In the genomic region with DNA sequence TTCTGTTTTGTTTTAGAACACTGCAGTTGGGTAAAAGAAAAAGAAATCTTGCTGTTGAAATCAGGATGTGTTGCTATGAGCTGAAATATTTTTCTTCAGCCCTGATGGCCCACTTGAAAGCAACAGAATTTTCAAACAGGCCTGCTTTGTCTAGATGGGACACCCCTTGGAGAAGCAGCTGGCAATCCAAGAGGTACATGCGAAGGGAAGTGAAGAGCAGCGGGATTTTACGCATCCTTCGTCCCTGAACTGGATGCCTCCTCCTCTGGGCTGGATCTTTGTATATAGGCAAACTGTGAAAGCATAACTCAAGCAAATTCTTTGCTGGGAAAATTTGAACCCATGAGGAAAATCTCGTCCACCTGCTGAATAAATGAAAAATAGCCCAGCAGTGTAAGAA, we compare ENCODE assay signal across 11 mouse cellular contexts.
DNase-seq lines count a peak whose midpoint lies in the region; ATAC-seq and TF ChIP-seq lines count a peak whose summit lies in the region.
"Had no signal": no experiment of that assay in that cellular context is flagged by ENCODE, and none has a peak within 500 bp of the region (broad histone marks: within the 10 kb centered on the region; RNA-seq: fewer than 3 reads in every experiment).

No protein-coding gene starts in this region.

- H3K4me1 ChIP-seq in lung, embryonic 16.5 days (replicated peaks; ENCODE audit: control insufficient read depth, insufficient read depth, low read length), result peaks cover 33% of the 10 kb centered on the region
- H3K4me1 ChIP-seq in intestine, embryonic 16.5 days (ENCODE audit: control insufficient read depth, insufficient read depth, low read length), result peaks cover 26% of the 10 kb centered on the region
- peaks cover 6% of the 10 kb centered on the region; the same call in 1 of the 2 replicates for H3K4me1 ChIP-seq in stomach, postnatal 0 days (replicated peaks; ENCODE audit: control insufficient read depth, insufficient read depth)
- H3K4me1 ChIP-seq: limb, embryonic 15.5 days had no signal

- H3K4me2 ChIP-seq in lung, embryonic 16.5 days (ENCODE audit: low read depth, low read length), result peak overlapping the region; percentile 31; the same call in 1 of the 2 replicates
- no peak overlapping the region for H3K4me2 ChIP-seq in intestine, embryonic 16.5 days (ENCODE audit: low read depth, low read length)
- no peak overlapping the region for H3K4me2 ChIP-seq in stomach, postnatal 0 days (replicated peaks; ENCODE audit: low read depth)
- H3K4me2 ChIP-seq: limb, embryonic 15.5 days; midbrain, embryonic 12.5 days had no signal

- TF ChIP-seq CTCF in stomach, postnatal 0 days (IDR thresholded peaks at IDR 0.05; ENCODE audit: low read depth), result no peak

- H3K9ac ChIP-seq in lung, embryonic 16.5 days (ENCODE audit: low read length), result no peak overlapping the region
- no peak overlapping the region for H3K9ac ChIP-seq in intestine, embryonic 16.5 days (ENCODE audit: low read depth, low read length)
- H3K9ac ChIP-seq in stomach, postnatal 0 days (ENCODE audit: low read length), result no peak overlapping the region
- H3K9ac ChIP-seq: limb, embryonic 15.5 days; midbrain, embryonic 12.5 days had no signal

- no peak overlapping the region for H3K4me3 ChIP-seq in lung, embryonic 16.5 days (ENCODE audit: low read length)
- no peak overlapping the region for H3K4me3 ChIP-seq in intestine, embryonic 16.5 days (ENCODE audit: low read length)
- no peak overlapping the region for H3K4me3 ChIP-seq in stomach, postnatal 0 days (ENCODE audit: low read depth, low read length)
- H3K4me3 ChIP-seq: limb, embryonic 15.5 days; midbrain, embryonic 12.5 days had no signal

- DNase-seq in embryo, embryonic 10 days (ENCODE audit: low spot score), result peak; percentile 24
- DNase-seq in embryo, embryonic 9.5 days (ENCODE audit: extremely low spot score), result no peak
- DNase-seq in lung, postnatal 4 days, result no peak
- no peak for DNase-seq in stomach, postnatal 0 days (ENCODE audit: low spot score)
- DNase-seq in MN1 (ENCODE audit: low spot score), result no peak
- no peak for DNase-seq in right cerebral cortex, postnatal 36 days (ENCODE audit: low spot score in 2 of 2)
- DNase-seq: heart, postnatal 14 days had no signal

- no peaks in the 10 kb centered on the region for H3K9me3 ChIP-seq in lung, embryonic 16.5 days (ENCODE audit: control insufficient read depth, low read length)
- no peaks in the 10 kb centered on the region for H3K9me3 ChIP-seq in intestine, embryonic 16.5 days (ENCODE audit: control insufficient read depth, low read length)
- H3K9me3 ChIP-seq in stomach, postnatal 0 days (ENCODE audit: control insufficient read depth, low read length), result no peaks in the 10 kb centered on the region
- H3K9me3 ChIP-seq: limb, embryonic 15.5 days; midbrain, embryonic 12.5 days had no signal

- no peaks in the 10 kb centered on the region for H3K27me3 ChIP-seq in lung, embryonic 16.5 days (ENCODE audit: control insufficient read depth, insufficient read depth, low read depth, low read length)
- no peaks in the 10 kb centered on the region for H3K27me3 ChIP-seq in intestine, embryonic 16.5 days (replicated peaks; ENCODE audit: control insufficient read depth, insufficient read depth, low read length)
- H3K27me3 ChIP-seq in stomach, postnatal 0 days (ENCODE audit: control insufficient read depth, insufficient read depth, low read length), result no peaks in the 10 kb centered on the region
- H3K27me3 ChIP-seq: midbrain, embryonic 12.5 days had no signal

- no peak for TF ChIP-seq EP300 in stomach, postnatal 0 days (optimal IDR thresholded peaks at IDR 0.05)

- peak overlapping the region; percentile 63 for H3K27ac ChIP-seq in lung, embryonic 16.5 days (ENCODE audit: low read length)
- peak overlapping the region; percentile 73 for H3K27ac ChIP-seq in intestine, embryonic 16.5 days (ENCODE audit: low read length)
- peak overlapping the region; percentile 91 for H3K27ac ChIP-seq in stomach, postnatal 0 days (replicated peaks)
- H3K27ac ChIP-seq: limb, embryonic 15.5 days; midbrain, embryonic 12.5 days had no signal

- H3K36me3 ChIP-seq in lung, embryonic 16.5 days (ENCODE audit: control insufficient read depth, insufficient read depth, low read length), result no peaks in the 10 kb centered on the region
- H3K36me3 ChIP-seq in intestine, embryonic 16.5 days (ENCODE audit: control insufficient read depth, insufficient read depth, low read length), result no peaks in the 10 kb centered on the region
- no peaks in the 10 kb centered on the region for H3K36me3 ChIP-seq in stomach, postnatal 0 days (ENCODE audit: control insufficient read depth, insufficient read depth, low read length)
- H3K36me3 ChIP-seq: limb, embryonic 15.5 days; midbrain, embryonic 12.5 days had no signal

- 48% methylated on average over 5 of the region's 5 CpGs for WGBS in lung, embryonic 16.5 days
- WGBS in intestine, embryonic 16.5 days, result 41% methylated on average over 5 of the region's 5 CpGs
- WGBS in stomach, postnatal 0 days, result 58% methylated on average over 5 of the region's 5 CpGs

- ATAC-seq in lung, embryonic 16.5 days (ENCODE audit: low read depth), result no peak
- ATAC-seq in intestine, embryonic 16.5 days, result no peak
- no peak for ATAC-seq in stomach, postnatal 0 days (ENCODE audit: low FRiP score, low TSS enrichment)
